Mouse (Mus musculus): ENCODE results near the gene Snx9. TPM values are rescaled to one million over a fixed set of nuclear protein-coding genes. Genes with fewer than 3 reads are reported as not detected.

Gene Snx9
- total and polyA plus RNA-seq, 3 experiments = 26.7 to 55.5 (median 46.7) TPM

DNA sequence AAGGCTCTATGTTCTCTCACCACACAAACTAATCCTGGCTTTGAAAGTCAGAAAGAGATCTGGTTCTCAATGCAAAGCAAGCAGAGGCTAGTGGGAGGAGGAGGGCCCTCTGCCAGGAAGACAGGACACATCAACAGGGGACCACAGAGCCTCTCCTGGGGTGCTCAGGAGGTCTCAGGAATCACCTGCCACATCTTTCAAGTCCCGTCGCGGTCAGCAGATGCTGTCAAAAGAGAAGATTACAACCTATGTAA is 12.6 kb upstream of the Snx9 start:
- Histone ChIP-seq H3K27me3 (ENCODE audit: insufficient read depth, low read length) (no peaks in the 10 kb centered on the region), H3K4me1 (ENCODE audit: insufficient read depth, low read depth, low read length) (peaks cover 51% of the 10 kb centered on the region), H3K36me3 (replicated peaks) (no peaks in the 10 kb centered on the region), H3K9me3 (replicated peaks) (peaks cover 2% of the 10 kb centered on the region; the same call in 1 of the 2 replicates), H3K4me3 (ENCODE audit: low read depth, low read length) (peak overlapping the region; percentile 59; the same call in 1 of the 2 replicates)
- DNase-seq (ENCODE audit: low spot score) (no peak), ATAC-seq (ENCODE audit: extremely low read depth, insufficient number of reproducible peaks, low FRiP score, poor library complexity, severe bottlenecking) (no peak)
- no peak for TF ChIP-seq GATA1 (IDR thresholded peaks at IDR 0.05; ENCODE audit: borderline replicate concordance, low read length)
- no peak for TF ChIP-seq GATA2 (IDR thresholded peaks at IDR 0.05; ENCODE audit: borderline replicate concordance, low read depth, low read length)
- TF ChIP-seq TAL1 (conservative IDR thresholded peaks at IDR 0.05; ENCODE audit: low read depth, low read length) = no peak

DNA sequence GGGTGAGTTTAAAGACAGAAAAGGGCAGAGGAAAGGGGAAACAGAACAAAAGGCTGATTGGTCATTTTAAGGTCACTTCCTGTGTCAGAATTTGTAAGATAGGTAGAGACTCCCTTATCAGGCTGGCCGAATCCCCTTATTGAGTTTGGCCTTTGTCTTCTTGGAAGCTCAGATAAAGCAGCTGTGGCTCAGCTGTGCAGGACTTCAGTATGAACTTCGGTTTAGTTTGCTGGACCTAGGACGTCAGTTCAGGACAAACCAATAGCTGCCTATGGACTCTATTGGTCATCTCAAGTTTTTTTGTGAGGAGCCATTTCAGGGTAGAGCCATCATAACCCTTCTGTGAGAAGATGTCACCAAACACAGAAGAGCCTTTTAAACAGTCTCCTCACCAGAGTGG is 12.2 kb upstream of the Snx9 start:
- DNase-seq (ENCODE audit: low spot score) (no peak), ATAC-seq (ENCODE audit: extremely low read depth, insufficient number of reproducible peaks, low FRiP score, poor library complexity, severe bottlenecking) (peak; percentile 24; the same call in 1 of the 2 replicates)
- Histone ChIP-seq H3K36me3 (replicated peaks) (no peaks in the 10 kb centered on the region), H3K27me3 (ENCODE audit: insufficient read depth, low read length) (no peaks in the 10 kb centered on the region), H3K4me1 (ENCODE audit: insufficient read depth, low read depth, low read length) (peaks cover 51% of the 10 kb centered on the region), H3K9me3 (replicated peaks) (peaks cover 2% of the 10 kb centered on the region; the same call in 1 of the 2 replicates), H3K4me3 (ENCODE audit: low read depth, low read length) (no peak overlapping the region; the same call in 1 of the 2 replicates)
- TF ChIP-seq GATA2 (IDR thresholded peaks at IDR 0.05; ENCODE audit: borderline replicate concordance, low read depth, low read length) (no peak), TAL1 (conservative IDR thresholded peaks at IDR 0.05; ENCODE audit: low read depth, low read length) (0 out of 2 replicates have a peak, but pooled peaks have one; percentile 17)

DNA sequence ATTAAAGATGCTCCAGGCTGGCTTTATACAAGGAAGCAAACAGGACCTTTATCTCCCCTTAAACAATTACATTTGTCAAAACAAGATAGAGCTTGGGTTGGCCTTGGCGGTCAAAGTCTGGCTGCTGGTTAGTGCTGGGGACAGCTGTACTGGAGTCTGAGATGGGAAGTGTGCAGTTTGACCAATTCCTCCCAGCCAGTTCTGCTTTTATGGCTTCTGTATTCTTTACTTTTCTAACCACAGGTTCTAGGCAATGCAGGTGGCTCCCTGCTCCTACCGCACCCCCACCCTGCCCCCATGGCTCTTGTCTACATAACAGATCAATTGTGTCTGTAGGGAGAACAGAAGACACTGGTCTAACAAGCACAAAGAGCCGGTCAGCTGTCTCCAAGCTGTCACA is 11.2 kb upstream of the Snx9 start:
- peaks cover 2% of the 10 kb centered on the region; the same call in 1 of the 2 replicates for H3K9me3 ChIP-seq (replicated peaks)
- peaks cover 3% of the 10 kb centered on the region for H3K36me3 ChIP-seq (replicated peaks)
- DNase-seq (ENCODE audit: low spot score) (peak; percentile 43), ATAC-seq (ENCODE audit: extremely low read depth, insufficient number of reproducible peaks, low FRiP score, poor library complexity, severe bottlenecking) (peak; percentile 63)
- H3K4me3 ChIP-seq (ENCODE audit: low read depth, low read length) = no peak overlapping the region; the same call in 1 of the 2 replicates
- peaks cover 51% of the 10 kb centered on the region for H3K4me1 ChIP-seq (ENCODE audit: insufficient read depth, low read depth, low read length)
- TF ChIP-seq POLR2AphosphoS5 (IDR thresholded peaks at IDR 0.05; ENCODE audit: insufficient replicate concordance, low read depth, low read length) = no peak
- peak; percentile 52 for TF ChIP-seq TAL1 (conservative IDR thresholded peaks at IDR 0.05; ENCODE audit: low read depth, low read length)
- H3K27me3 ChIP-seq (ENCODE audit: insufficient read depth, low read length) = no peaks in the 10 kb centered on the region

DNA sequence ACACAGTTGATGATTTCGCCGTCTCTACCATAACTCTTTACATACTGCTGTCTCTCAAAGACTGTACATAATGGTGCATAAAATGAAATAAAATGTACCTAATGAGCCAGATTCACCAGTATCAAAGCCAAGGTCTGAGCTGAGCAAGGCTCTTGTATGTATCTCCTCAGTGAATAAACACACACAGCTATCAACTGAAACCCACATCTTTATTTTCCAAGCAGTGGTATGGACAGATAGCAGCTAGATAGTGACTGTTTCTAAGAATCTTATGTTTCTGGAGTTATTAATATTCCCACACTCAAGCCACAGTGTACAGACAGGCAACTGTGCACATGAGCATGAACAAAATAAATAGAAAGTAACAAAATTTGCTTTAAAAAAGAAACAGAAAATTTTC is 10.7 kb upstream of the Snx9 start:
- Histone ChIP-seq H3K4me1 (ENCODE audit: insufficient read depth, low read depth, low read length) (peaks cover 51% of the 10 kb centered on the region), H3K4me3 (ENCODE audit: low read depth, low read length) (no peak overlapping the region; the same call in 1 of the 2 replicates), H3K36me3 (replicated peaks) (peaks cover 6% of the 10 kb centered on the region), H3K27me3 (ENCODE audit: insufficient read depth, low read length) (no peaks in the 10 kb centered on the region), H3K9me3 (replicated peaks) (peaks cover 2% of the 10 kb centered on the region; the same call in 1 of the 2 replicates)
- TF ChIP-seq TAL1 (conservative IDR thresholded peaks at IDR 0.05; ENCODE audit: low read depth, low read length) = no peak
- no peak for TF ChIP-seq GATA1 (IDR thresholded peaks at IDR 0.05; ENCODE audit: borderline replicate concordance, low read length)
- no peak for TF ChIP-seq POLR2AphosphoS5 (IDR thresholded peaks at IDR 0.05; ENCODE audit: insufficient replicate concordance, low read depth, low read length)
- TF ChIP-seq CTCF (IDR thresholded peaks at IDR 0.05; ENCODE audit: low read depth, low read length) = no peak
- TF ChIP-seq GATA2 (IDR thresholded peaks at IDR 0.05; ENCODE audit: borderline replicate concordance, low read depth, low read length) = no peak
- ATAC-seq (ENCODE audit: extremely low read depth, insufficient number of reproducible peaks, low FRiP score, poor library complexity, severe bottlenecking) = peak; percentile 10; the same call in 1 of the 2 replicates
- no peak for DNase-seq (ENCODE audit: low spot score)

DNA sequence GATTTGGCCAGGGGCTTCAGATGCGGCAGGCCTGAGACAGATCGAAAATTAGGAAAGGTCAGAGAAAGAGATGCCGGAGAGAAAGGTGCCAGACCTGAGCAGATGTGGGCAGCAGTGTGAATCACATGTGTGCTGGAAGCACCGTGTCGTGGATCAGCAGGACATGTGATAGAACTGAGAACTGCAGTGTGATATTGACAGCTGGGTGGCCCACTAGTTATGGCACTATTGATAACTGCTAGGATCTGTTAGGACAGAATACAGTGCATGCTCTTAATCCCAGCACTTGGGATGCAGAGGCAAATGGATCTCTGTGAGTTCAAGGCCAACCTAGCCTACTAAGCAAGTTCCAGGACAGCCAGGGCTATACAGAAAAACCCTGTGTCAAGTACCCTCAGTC is 10.3 kb upstream of the Snx9 start:
- no peak for TF ChIP-seq GATA1 (IDR thresholded peaks at IDR 0.05; ENCODE audit: borderline replicate concordance, low read length)
- no peak for TF ChIP-seq CTCF (IDR thresholded peaks at IDR 0.05; ENCODE audit: low read depth, low read length)
- TF ChIP-seq POLR2AphosphoS5 (IDR thresholded peaks at IDR 0.05; ENCODE audit: insufficient replicate concordance, low read depth, low read length) = no peak
- TF ChIP-seq GATA2 (IDR thresholded peaks at IDR 0.05; ENCODE audit: borderline replicate concordance, low read depth, low read length) = no peak
- no peak for TF ChIP-seq TAL1 (conservative IDR thresholded peaks at IDR 0.05; ENCODE audit: low read depth, low read length)
- H3K36me3 ChIP-seq (replicated peaks) = peaks cover 6% of the 10 kb centered on the region
- ATAC-seq (ENCODE audit: extremely low read depth, insufficient number of reproducible peaks, low FRiP score, poor library complexity, severe bottlenecking) (no peak), DNase-seq (ENCODE audit: low spot score) (no peak)
- H3K4me3 ChIP-seq (ENCODE audit: low read depth, low read length) = peak overlapping the region; percentile 27; the same call in 1 of the 2 replicates
- H3K9me3 ChIP-seq (replicated peaks) = peaks cover 2% of the 10 kb centered on the region; the same call in 1 of the 2 replicates
- H3K4me1 ChIP-seq (ENCODE audit: insufficient read depth, low read depth, low read length) = peaks cover 51% of the 10 kb centered on the region
- H3K27me3 ChIP-seq (ENCODE audit: insufficient read depth, low read length) = no peaks in the 10 kb centered on the region

DNA sequence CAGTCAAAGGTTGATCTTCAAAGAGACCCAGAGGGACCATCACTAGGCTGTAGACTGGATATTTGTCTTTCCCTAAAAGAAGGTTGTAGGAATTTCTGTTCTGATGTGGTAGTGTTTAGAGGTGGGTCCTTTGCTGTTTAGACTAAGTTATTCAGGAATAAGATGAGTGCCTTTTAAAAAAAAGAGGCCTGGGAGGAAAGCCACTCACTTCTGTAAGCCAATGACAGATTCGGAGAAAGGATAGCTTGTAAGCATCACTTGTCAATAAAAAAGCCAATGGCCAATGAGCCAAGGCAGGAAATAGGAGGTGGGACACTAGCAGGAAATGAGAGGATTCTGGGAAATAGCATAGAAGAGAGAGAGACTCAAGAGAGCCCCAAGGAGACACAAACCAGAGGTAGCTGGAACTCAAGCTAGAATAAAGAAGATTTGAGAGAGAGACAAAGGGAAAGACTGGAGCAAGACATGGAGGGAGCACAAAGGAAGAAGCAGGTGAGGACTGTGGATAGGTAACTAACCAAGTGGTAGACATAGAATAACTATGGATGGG is 9.8 kb upstream of the Snx9 start:
- Histone ChIP-seq H3K4me3 (ENCODE audit: low read depth, low read length) (peak overlapping the region; percentile 27), H3K36me3 (replicated peaks) (peaks cover 6% of the 10 kb centered on the region), H3K4me1 (ENCODE audit: insufficient read depth, low read depth, low read length) (peaks cover 51% of the 10 kb centered on the region), H3K27me3 (ENCODE audit: insufficient read depth, low read length) (no peaks in the 10 kb centered on the region), H3K9me3 (replicated peaks) (peaks cover 2% of the 10 kb centered on the region; the same call in 1 of the 2 replicates)
- TF ChIP-seq POLR2AphosphoS5 (IDR thresholded peaks at IDR 0.05; ENCODE audit: insufficient replicate concordance, low read depth, low read length) = no peak
- DNase-seq (ENCODE audit: low spot score) = no peak
- no peak for ATAC-seq (ENCODE audit: extremely low read depth, insufficient number of reproducible peaks, low FRiP score, poor library complexity, severe bottlenecking)

DNA sequence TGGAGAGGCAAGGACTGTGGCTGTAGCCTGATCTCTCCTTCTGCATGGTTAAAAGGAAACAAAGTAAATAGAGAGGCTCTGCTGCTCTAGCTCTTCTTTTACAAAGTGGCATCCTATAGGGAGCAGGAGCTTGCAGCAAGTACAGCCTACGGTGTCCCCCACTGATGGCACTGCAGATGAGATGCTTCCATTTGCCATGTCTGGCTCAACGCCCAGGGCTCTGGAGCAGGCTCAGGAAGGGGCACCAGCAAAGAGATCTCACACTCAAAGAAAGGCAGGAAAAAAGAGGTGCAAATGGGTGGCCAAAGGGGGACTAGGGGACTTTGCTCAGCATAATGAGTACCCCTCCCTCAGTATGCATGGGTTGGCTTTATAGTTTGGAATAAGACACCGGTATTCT is 7.0 kb upstream of the Snx9 start:
- peaks cover 43% of the 10 kb centered on the region for H3K4me1 ChIP-seq (ENCODE audit: insufficient read depth, low read depth, low read length)
- H3K36me3 ChIP-seq (replicated peaks) = peaks cover 6% of the 10 kb centered on the region
- H3K4me3 ChIP-seq (ENCODE audit: low read depth, low read length) = no peak overlapping the region
- ATAC-seq (ENCODE audit: extremely low read depth, insufficient number of reproducible peaks, low FRiP score, poor library complexity, severe bottlenecking) (no peak), DNase-seq (ENCODE audit: low spot score) (no peak)
- TF ChIP-seq CTCF (IDR thresholded peaks at IDR 0.05; ENCODE audit: low read depth, low read length) (no peak), TAL1 (conservative IDR thresholded peaks at IDR 0.05; ENCODE audit: low read depth, low read length) (no peak), GATA2 (IDR thresholded peaks at IDR 0.05; ENCODE audit: borderline replicate concordance, low read depth, low read length) (no peak), POLR2AphosphoS5 (IDR thresholded peaks at IDR 0.05; ENCODE audit: insufficient replicate concordance, low read depth, low read length) (no peak)
- H3K9me3 ChIP-seq (replicated peaks) = peaks cover 2% of the 10 kb centered on the region; the same call in 1 of the 2 replicates
- no peaks in the 10 kb centered on the region for H3K27me3 ChIP-seq (ENCODE audit: insufficient read depth, low read length)

All from G1E (cell line).